Mouse (Mus musculus) forebrain, embryonic 16.5 days (tissue): Measurements from ENCODE around the gene Fer1l4. TPM values are rescaled to one million over a fixed set of nuclear protein-coding genes. Genes with fewer than 3 reads are reported as not detected.

ENCODE experiments used
- ATAC-seq: fragments of 200-750 bp; cut with Nextera tagmentation; 2 replicates; pipeline ENCODE4 v1.8.0; 2017; ENCODE audit warnings: mild to moderate bottlenecking, moderate library complexity
- H3K27ac ChIP-seq: fragments of 300-500 bp; sonication (generic); 2 replicates; pipeline ENCODE4 v1.5.1; 2014; ENCODE audit warnings: low read length, control low read depth
- H3K27me3 ChIP-seq: fragments of 300-500 bp; sonication (generic); replicated peaks from 2 replicates; pipeline ENCODE4 v1.6.1; 2014; ENCODE audit warnings: low read length; ENCODE audit not compliant: control insufficient read depth, insufficient read depth
- H3K36me3 ChIP-seq: fragments of 300-500 bp; sonication (generic); 2 replicates; pipeline ENCODE4 v1.6.1; 2014; ENCODE audit not compliant: control insufficient read depth, insufficient read depth
- H3K4me1 ChIP-seq: fragments of 300-500 bp; sonication (generic); replicated peaks from 2 replicates; pipeline ENCODE4 v1.6.1; 2014; ENCODE audit warnings: low read length; ENCODE audit not compliant: control insufficient read depth, insufficient read depth
- H3K4me2 ChIP-seq: fragments of 300-500 bp; sonication (generic); 2 replicates; pipeline ENCODE4 v1.6.1; 2014; ENCODE audit warnings: mild to moderate bottlenecking, low read length, control low read depth
- H3K4me3 ChIP-seq: fragments of 300-500 bp; sonication (generic); replicated peaks from 2 replicates; pipeline ENCODE4 v1.5.1; 2014; ENCODE audit warnings: mild to moderate bottlenecking, low read length, control low read depth
- H3K9ac ChIP-seq: fragments of 300-500 bp; sonication (generic); replicated peaks from 2 replicates; pipeline ENCODE4 v1.6.1; 2014; ENCODE audit warnings: low read depth, low read length, control low read depth
- H3K9me3 ChIP-seq: fragments of 300-500 bp; sonication (generic); 2 replicates; pipeline ENCODE4 v1.6.1; 2016; ENCODE audit warnings: low read length; ENCODE audit not compliant: control insufficient read depth
- WGBS: fragments of 180-500 bp; shearing (Covaris S2); extraction: QIAGEN DNeasy Blood & Tissue Kit; methylation state at CpG from one replicate; pipeline ENCODE4 v1.1.7; 2014; 5-methylcytosine and 5-hydroxymethylcytosine counted together
- polyA plus RNA-seq: library from polyadenylated mRNA; unstranded; fragments of >200 nt; fragmentation: Nextera tagmentation; extraction: Ambion mirVana; gene quantifications from 2 replicates; pipeline ENCODE4 v1.2.1, GENCODE M21; 2015

Fer1l4 gene
- polyA plus RNA-seq, 1 experiment from 2014 or later = not detected

- no peaks in the 10 kb centered on the region for H3K27me3 ChIP-seq
- no peak overlapping the region for H3K9ac ChIP-seq
- no peaks in the 10 kb centered on the region for H3K9me3 ChIP-seq
- H3K4me3 ChIP-seq = no peak overlapping the region
- no peak overlapping the region for H3K4me2 ChIP-seq
- H3K4me1 ChIP-seq = no peaks in the 10 kb centered on the region
- no peak overlapping the region for H3K27ac ChIP-seq
- ATAC-seq = no peak
- no peaks in the 10 kb centered on the region for H3K36me3 ChIP-seq
Observed at GRCm38 (mm10) chr2:156025482-156025881, 27.3 kb downstream of the Fer1l4 start.

GRCm38 (mm10) chr2:156021765-156022164 lies 31.0 kb downstream of the Fer1l4 start:
- no peaks in the 10 kb centered on the region for H3K4me1 ChIP-seq
- peaks cover 20% of the 10 kb centered on the region for H3K36me3 ChIP-seq
- H3K4me3 ChIP-seq = no peak overlapping the region
- no peak overlapping the region for H3K27ac ChIP-seq
- H3K27me3 ChIP-seq = no peaks in the 10 kb centered on the region
- H3K9me3 ChIP-seq = no peaks in the 10 kb centered on the region
- ATAC-seq = no peak
- no peak overlapping the region for H3K4me2 ChIP-seq
- H3K9ac ChIP-seq = no peak overlapping the region
- WGBS = 88% methylated on average over 2 of the region's 2 CpGs

- H3K36me3 ChIP-seq = peaks cover 26% of the 10 kb centered on the region
- no peak overlapping the region for H3K4me2 ChIP-seq
- H3K27me3 ChIP-seq = no peaks in the 10 kb centered on the region
- no peaks in the 10 kb centered on the region for H3K4me1 ChIP-seq
- H3K4me3 ChIP-seq = no peak overlapping the region
- no peak overlapping the region for H3K9ac ChIP-seq
- no peak overlapping the region for H3K27ac ChIP-seq
- ATAC-seq = no peak
- H3K9me3 ChIP-seq = no peaks in the 10 kb centered on the region
- 91% methylated on average over 8 of the region's 8 CpGs for WGBS
Observed at GRCm38 (mm10) chr2:156021219-156021618, 31.5 kb downstream of the Fer1l4 start.

GRCm38 (mm10) chr2:156018106-156018505 lies 34.6 kb downstream of the Fer1l4 start:
- Histone ChIP-seq H3K9ac (no peak overlapping the region), H3K36me3 (peaks cover 32% of the 10 kb centered on the region), H3K4me1 (no peaks in the 10 kb centered on the region), H3K9me3 (no peaks in the 10 kb centered on the region), H3K27me3 (no peaks in the 10 kb centered on the region), H3K4me3 (no peak overlapping the region), H3K4me2 (no peak overlapping the region), H3K27ac (no peak overlapping the region)
- whole genome bisulfite sequencing = 93% methylated on average over 3 of the region's 3 CpGs
- ATAC-seq = no peak

GRCm38 (mm10) chr2:156007888-156008532 lies 44.7 kb downstream of the Fer1l4 start, which contains the start of the genes 6430550D23Rik and Ergic3:
Gene 6430550D23Rik, minus strand, starts transcription at chr2:156007977.
Gene Ergic3, plus strand, starts transcription at chr2:156008045.
- Histone ChIP-seq H3K4me1 (peaks cover 10% of the 10 kb centered on the region), H3K4me3 (peak within 1 kb of the TSS; percentile 99), H3K36me3 (peaks cover 20% of the 10 kb centered on the region), H3K27me3 (no peaks in the 10 kb centered on the region), H3K4me2 (peak within 1 kb of the TSS; percentile 88), H3K9me3 (no peaks in the 10 kb centered on the region), H3K9ac (peak within 1 kb of the TSS; percentile 82), H3K27ac (peak within 1 kb of the TSS; percentile 61)
- under 1% methylated on average over 45 of the region's 45 CpGs for WGBS
- ATAC-seq = peak; percentile 99

- ATAC-seq = no peak
- Histone ChIP-seq H3K27ac (no peak overlapping the region), H3K4me1 (peaks cover 10% of the 10 kb centered on the region), H3K9me3 (no peaks in the 10 kb centered on the region), H3K9ac (no peak overlapping the region), H3K36me3 (peaks cover 2% of the 10 kb centered on the region), H3K27me3 (no peaks in the 10 kb centered on the region), H3K4me3 (no peak overlapping the region), H3K4me2 (no peak overlapping the region)
- 94% methylated on average over 4 of the region's 4 CpGs for WGBS
Observed at GRCm38 (mm10) chr2:156005393-156005792, 47.4 kb downstream of the Fer1l4 start.

- Histone ChIP-seq H3K4me2 (no peak overlapping the region), H3K4me1 (no peaks in the 10 kb centered on the region), H3K9ac (no peak overlapping the region), H3K27me3 (no peaks in the 10 kb centered on the region), H3K27ac (peak overlapping the region; percentile 10; the same call in 1 of the 2 replicates), H3K4me3 (no peak overlapping the region), H3K36me3 (peaks cover 58% of the 10 kb centered on the region), H3K9me3 (no peaks in the 10 kb centered on the region)
- ATAC-seq = no peak
- WGBS = 57% methylated on average over 14 of the region's 14 CpGs
Observed at GRCm38 (mm10) chr2:155991863-155992321, 60.9 kb downstream of the Fer1l4 start.

GRCm38 (mm10) chr2:155991151-155991550 lies 61.6 kb downstream of the Fer1l4 start:
- Histone ChIP-seq H3K9ac (no peak overlapping the region), H3K27ac (no peak overlapping the region), H3K4me2 (no peak overlapping the region), H3K4me3 (no peak overlapping the region), H3K36me3 (peaks cover 59% of the 10 kb centered on the region), H3K27me3 (no peaks in the 10 kb centered on the region), H3K4me1 (no peaks in the 10 kb centered on the region), H3K9me3 (no peaks in the 10 kb centered on the region)
- WGBS = 93% methylated on average over 10 of the region's 10 CpGs
- ATAC-seq = no peak

- Histone ChIP-seq H3K4me1 (no peaks in the 10 kb centered on the region), H3K9me3 (no peaks in the 10 kb centered on the region), H3K36me3 (peaks cover 60% of the 10 kb centered on the region), H3K4me3 (no peak overlapping the region), H3K4me2 (no peak overlapping the region), H3K27me3 (no peaks in the 10 kb centered on the region), H3K27ac (no peak overlapping the region), H3K9ac (no peak overlapping the region)
- ATAC-seq = no peak
- WGBS = 66% methylated on average over 4 of the region's 4 CpGs
Observed at GRCm38 (mm10) chr2:155989085-155989484, 63.7 kb downstream of the Fer1l4 start.
